Mouse (Mus musculus) stomach, embryonic 16.5 days (tissue): ENCODE results near the gene Usp4. TPM values are rescaled to one million over a fixed set of nuclear protein-coding genes. Genes with fewer than 3 reads are reported as not detected.

Experiments used
- ATAC-seq: fragments of 200-750 bp; cut with Nextera tagmentation; 2 replicates; pipeline ENCODE4 v1.8.0; 2017; ENCODE audit warnings: moderate number of reproducible peaks, moderate TSS enrichment; ENCODE audit not compliant: insufficient read depth, low FRiP score
- H3K27ac ChIP-seq: fragments of 300-500 bp; sonication (generic); 2 replicates; pipeline ENCODE4 v1.5.1; 2014; ENCODE audit warnings: low read length
- H3K27me3 ChIP-seq: fragments of 300-500 bp; sonication (generic); 2 replicates; pipeline ENCODE4 v1.6.1; 2014; ENCODE audit warnings: low read length, control low read depth, mixed read lengths; ENCODE audit not compliant: control insufficient read depth, insufficient read depth
- H3K36me3 ChIP-seq: fragments of 300-500 bp; sonication (generic); 2 replicates; pipeline ENCODE4 v1.6.1; 2014; ENCODE audit warnings: low read length; ENCODE audit not compliant: control insufficient read depth, insufficient read depth
- H3K4me1 ChIP-seq: fragments of 300-500 bp; sonication (generic); 2 replicates; pipeline ENCODE4 v1.6.1; 2014; ENCODE audit warnings: low read length, control low read depth, mixed read lengths; ENCODE audit not compliant: control insufficient read depth, insufficient read depth
- H3K4me2 ChIP-seq: fragments of 300-500 bp; sonication (generic); 2 replicates; pipeline ENCODE4 v1.6.1; 2014; ENCODE audit warnings: low read depth, low read length, mixed read lengths
- H3K4me3 ChIP-seq: fragments of 300-500 bp; sonication (generic); replicated peaks from 2 replicates; pipeline ENCODE4 v1.5.1; 2014; ENCODE audit warnings: mild to moderate bottlenecking, low read length
- H3K9ac ChIP-seq: fragments of 300-500 bp; sonication (generic); 2 replicates; pipeline ENCODE4 v1.6.1; 2014; ENCODE audit warnings: low read length
- H3K9me3 ChIP-seq: fragments of 300-500 bp; sonication (generic); replicated peaks from 2 replicates; pipeline ENCODE4 v1.6.1; 2016; ENCODE audit warnings: low read length, control low read depth; ENCODE audit not compliant: control insufficient read depth
- WGBS: fragments of 180-500 bp; shearing (Covaris S2); extraction: QIAGEN DNeasy Blood & Tissue Kit; methylation state at CpG from one replicate; pipeline ENCODE4 v1.1.7; 2014; 5-methylcytosine and 5-hydroxymethylcytosine counted together
- polyA plus RNA-seq: library from polyadenylated mRNA; unstranded; fragments of >200 nt; fragmentation: Nextera tagmentation; extraction: Ambion mirVana; gene quantifications from 2 replicates; pipeline ENCODE4 v1.2.1, GENCODE M21; 2015

The Usp4 gene
- polyA plus RNA-seq, 1 experiment from 2014 or later, result 92.7 TPM

- Histone ChIP-seq H3K36me3 (no peaks in the 10 kb centered on the region), H3K4me2 (no peak within 1 kb of the TSS), H3K4me1 (no peaks in the 10 kb centered on the region), H3K9ac (no peak within 1 kb of the TSS), H3K9me3 (no peaks in the 10 kb centered on the region), H3K4me3 (no peak within 1 kb of the TSS), H3K27ac (no peak within 1 kb of the TSS), H3K27me3 (no peaks in the 10 kb centered on the region)
- ATAC-seq, result no peak
Measured at GRCm38 (mm10) chr9:108428384-108428783, 80.7 kb downstream of the Usp4 start, which contains the start of gene Ccdc36. Gene Ccdc36 (minus strand): TSS chr9:108428484.

GRCm38 (mm10) chr9:108431431-108432067 lies 83.9 kb downstream of the Usp4 start:
- Histone ChIP-seq H3K4me3 (peak overlapping the region; percentile 31), H3K27me3 (no peaks in the 10 kb centered on the region), H3K9me3 (no peaks in the 10 kb centered on the region), H3K27ac (no peak overlapping the region), H3K9ac (peak overlapping the region; percentile 49; the same call in 1 of the 2 replicates), H3K36me3 (no peaks in the 10 kb centered on the region), H3K4me2 (peak overlapping the region; percentile 52), H3K4me1 (no peaks in the 10 kb centered on the region)
- WGBS, result 42% methylated on average over 32 of the region's 32 CpGs
- peak; percentile 64; the same call in 1 of the 2 replicates for ATAC-seq

GRCm38 (mm10) chr9:108436182-108436581 lies 88.5 kb downstream of the Usp4 start, which contains the start of gene BC048562:
Gene BC048562 (plus strand): TSS chr9:108436482.
- H3K4me3 ChIP-seq, result no peak within 1 kb of the TSS
- H3K36me3 ChIP-seq, result no peaks in the 10 kb centered on the region
- H3K9ac ChIP-seq, result no peak within 1 kb of the TSS
- H3K27ac ChIP-seq, result no peak within 1 kb of the TSS
- no peaks in the 10 kb centered on the region for H3K9me3 ChIP-seq
- no peak within 1 kb of the TSS for H3K4me2 ChIP-seq
- 70% methylated on average over 3 of the region's 3 CpGs for WGBS
- H3K4me1 ChIP-seq, result peaks cover 7% of the 10 kb centered on the region; the same call in 1 of the 2 replicates
- no peaks in the 10 kb centered on the region for H3K27me3 ChIP-seq
- ATAC-seq, result no peak

DNA sequence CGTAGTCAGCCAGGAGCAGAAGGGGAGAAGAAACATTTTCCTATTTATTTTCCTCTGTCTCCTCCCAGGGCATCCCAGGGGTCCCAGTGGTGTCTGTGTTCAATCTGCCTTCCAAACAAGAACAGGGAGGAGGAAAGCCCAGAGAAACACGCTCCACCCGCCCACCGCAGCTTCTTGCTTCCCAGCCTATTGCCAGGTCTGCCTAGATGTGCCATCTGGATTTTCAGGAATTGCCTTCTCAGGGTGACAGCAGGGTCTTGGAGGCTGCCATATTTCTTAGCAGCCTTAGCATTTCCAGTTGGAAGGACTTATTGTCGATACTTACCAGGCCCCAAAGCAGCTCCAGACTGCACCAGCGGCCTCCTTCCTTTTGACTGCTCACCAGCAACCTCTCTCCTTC lies 91.5 kb downstream of the Usp4 start:
- H3K27me3 ChIP-seq, result no peaks in the 10 kb centered on the region
- no peak overlapping the region for H3K27ac ChIP-seq
- H3K4me3 ChIP-seq, result no peak overlapping the region
- no peaks in the 10 kb centered on the region for H3K36me3 ChIP-seq
- H3K9me3 ChIP-seq, result no peaks in the 10 kb centered on the region
- 74% methylated on average over 6 of the region's 6 CpGs for WGBS
- no peak overlapping the region for H3K9ac ChIP-seq
- H3K4me1 ChIP-seq, result peaks cover 7% of the 10 kb centered on the region; the same call in 1 of the 2 replicates
- no peak overlapping the region for H3K4me2 ChIP-seq
- ATAC-seq, result no peak

GRCm38 (mm10) chr9:108440485-108440884 lies 92.8 kb downstream of the Usp4 start:
- Histone ChIP-seq H3K9ac (no peak overlapping the region), H3K4me1 (peaks cover 8% of the 10 kb centered on the region; the same call in 1 of the 2 replicates), H3K36me3 (no peaks in the 10 kb centered on the region), H3K27me3 (no peaks in the 10 kb centered on the region), H3K27ac (no peak overlapping the region), H3K9me3 (no peaks in the 10 kb centered on the region), H3K4me2 (no peak overlapping the region), H3K4me3 (no peak overlapping the region)
- no peak for ATAC-seq
- 70% methylated on average over 5 of the region's 5 CpGs for WGBS

- no peaks in the 10 kb centered on the region for H3K9me3 ChIP-seq
- H3K27me3 ChIP-seq, result no peaks in the 10 kb centered on the region
- H3K27ac ChIP-seq, result no peak overlapping the region
- no peak overlapping the region for H3K4me2 ChIP-seq
- no peak overlapping the region for H3K4me3 ChIP-seq
- H3K9ac ChIP-seq, result no peak overlapping the region
- H3K36me3 ChIP-seq, result no peaks in the 10 kb centered on the region
- 76% methylated on average over 11 of the region's 11 CpGs for WGBS
- ATAC-seq, result no peak
- H3K4me1 ChIP-seq, result peaks cover 9% of the 10 kb centered on the region; the same call in 1 of the 2 replicates
Measured at GRCm38 (mm10) chr9:108441236-108441919, 93.7 kb downstream of the Usp4 start.

Other genes starting within 250 kb of the Usp4 start
- gene Bsn, start 157.5 kb upstream of the Usp4 start, polyA plus RNA-seq, result 2.9 and 3.2 TPM in 2 replicates
- gene Dag1, start 83.9 kb upstream of the Usp4 start, polyA plus RNA-seq, result 90.8 and 91.8 TPM in 2 replicates
- gene Nicn1, start 57.4 kb upstream of the Usp4 start, polyA plus RNA-seq, result 33.1 and 36.1 TPM in 2 replicates
- gene Amt, start 51.0 kb upstream of the Usp4 start, polyA plus RNA-seq, result 18.8 and 21.6 TPM in 2 replicates
- gene Rhoa, start 41.7 kb upstream of the Usp4 start, polyA plus RNA-seq, result 493 and 511 TPM in 2 replicates
- gene Tcta, start 41.7 kb upstream of the Usp4 start, polyA plus RNA-seq, result 46.8 and 46.9 TPM in 2 replicates
- gene Gpx1, start 8.9 kb upstream of the Usp4 start, polyA plus RNA-seq, result 1,034 and 1,067 TPM in 2 replicates
- 0.50 and 0.70 TPM in 2 replicates for gene 1700102P08Rik, start 45.0 kb downstream of the Usp4 start, polyA plus RNA-seq
- gene Ccdc36, start 80.6 kb downstream of the Usp4 start, polyA plus RNA-seq, result 1.3 and 1.9 TPM in 2 replicates
- not detected in 2 replicates for gene BC048562, start 88.6 kb downstream of the Usp4 start, polyA plus RNA-seq
- 51.6 and 55.7 TPM in 2 replicates for gene Ccdc71, start 112.7 kb downstream of the Usp4 start, polyA plus RNA-seq
- gene Klhdc8b, start 113.7 kb downstream of the Usp4 start, polyA plus RNA-seq, result 63.4 and 67.5 TPM in 2 replicates
- 61.4 and 68.7 TPM in 2 replicates for gene Lamb2, start 131.9 kb downstream of the Usp4 start, polyA plus RNA-seq
- 41.1 and 49.5 TPM in 2 replicates for gene Usp19, start 142.7 kb downstream of the Usp4 start, polyA plus RNA-seq
- gene Qars, start 159.9 kb downstream of the Usp4 start, polyA plus RNA-seq, result 106 and 127 TPM in 2 replicates
- gene Qrich1, start 169.0 kb downstream of the Usp4 start, polyA plus RNA-seq, result 95.4 and 97.1 TPM in 2 replicates
- gene Impdh2, start 212.4 kb downstream of the Usp4 start, polyA plus RNA-seq, result 134 and 147 TPM in 2 replicates
- gene Ndufaf3, start 219.6 kb downstream of the Usp4 start, polyA plus RNA-seq, result 27.9 and 38.5 TPM in 2 replicates
- gene Dalrd3, start 222.0 kb downstream of the Usp4 start, polyA plus RNA-seq, result 112 and 137 TPM in 2 replicates
- 82.0 and 86.6 TPM in 2 replicates for gene Wdr6, start 230.9 kb downstream of the Usp4 start, polyA plus RNA-seq
- 5.6 and 7.9 TPM in 2 replicates for gene P4htm, start 249.8 kb downstream of the Usp4 start, polyA plus RNA-seq